Mouse (Mus musculus) A20 (cell line): ENCODE data around the gene Olfr394.
"Not testable (repeated sequence)": the region's sequence is repeated elsewhere in the genome, so short reads cannot be mapped to it uniquely, and the experiment has no call there.

Experiments
- DNase-seq: peaks from one replicate; pipeline ENCODE4 v3.0.0-alpha.2; 2011; ENCODE audit warnings: low read depth, low spot score

Gene Olfr394

DNA sequence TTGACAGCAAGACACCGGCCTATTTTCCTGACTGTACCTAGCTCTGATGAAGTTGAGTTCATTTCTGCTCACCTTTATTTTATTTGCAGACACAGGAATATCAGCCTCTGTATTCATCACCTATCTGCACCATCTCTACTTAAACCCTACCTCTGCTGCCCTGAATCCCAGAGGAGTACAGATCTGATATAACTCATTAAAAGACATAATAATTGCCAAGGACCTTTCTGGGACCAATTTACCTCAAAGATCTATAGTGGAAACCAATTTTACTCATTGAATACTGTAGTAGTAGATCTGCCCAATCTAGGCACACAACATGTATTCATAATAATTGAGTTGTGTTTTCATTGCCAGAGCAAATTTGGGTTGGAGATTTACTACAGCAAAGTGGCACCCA, at the start of gene Olfr394:
Olfr394 (minus strand) TSS at position 101 of the 400 bp plus-strand sequence.
- no peak for DNase-seq

DNA sequence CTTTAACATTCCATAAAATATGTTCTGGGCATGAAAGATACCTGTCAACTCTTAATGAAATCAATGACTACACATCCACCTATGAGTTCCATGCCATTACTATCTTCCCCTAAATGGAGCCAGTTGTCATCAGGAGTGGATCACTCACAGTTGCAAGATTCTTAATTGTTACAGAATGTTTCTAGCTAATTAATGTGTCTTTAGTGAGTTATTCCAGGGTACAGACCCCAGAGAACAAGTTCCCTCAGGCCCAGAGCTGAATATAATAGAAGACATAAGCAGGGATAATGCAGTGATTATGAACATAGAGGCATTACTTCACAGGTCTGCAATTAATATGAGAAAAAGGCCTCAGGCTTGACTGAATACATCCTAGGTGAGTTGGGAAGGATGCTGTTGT, 45.8 kb upstream of the Olfr394 start, which contains the start of gene Olfr23:
Olfr23 (plus strand) TSS at position 301 of the 400 bp plus-strand sequence.
- DNase-seq, result no peak

GRCm38 (mm10) chr11:73909199-73909598, 18.6 kb upstream of the Olfr394 start, which contains the start of gene Olfr395:
TSS of gene Olfr395 (minus strand) at chr11:73909299.
- DNase-seq, result not testable (repeated sequence)

- DNase-seq, result no peak
These were observed 39.2 kb downstream of the Olfr394 start, which contains the start of gene Olfr393 for GRCm38 (mm10) chr11:73851354-73851753. TSS of gene Olfr393 (minus strand) at chr11:73851454.
